Mouse (Mus musculus) small intestine, adult 2 months (tissue): ENCODE results near the gene Vstm2l.

Source experiments
- CTCF ChIP-seq: fragments of 200-500 bp; IDR thresholded peaks from 2 replicates; pipeline ENCODE4 v1.5.1; 2012; ENCODE audit warnings: low read depth, mild to moderate bottlenecking, control low read depth, inconsistent platforms, low read length, moderate library complexity, mixed read lengths; ENCODE audit not compliant: insufficient replicate concordance, insufficient read length; ENCODE audit errors: extremely low read depth
- POLR2A ChIP-seq: fragments of 200-500 bp; IDR thresholded peaks from 2 replicates; pipeline ENCODE4 v1.6.1; 2012; ENCODE audit warnings: low read depth, mild to moderate bottlenecking, control low read depth, inconsistent platforms, low read length, moderate library complexity

GRCm38 (mm10) chr2:157935444-157936171, 21.2 kb downstream of the Vstm2l start:
- TF ChIP-seq POLR2A (no peak), CTCF (no peak)
